Mouse (Mus musculus): Measurements from ENCODE around the gene Rhbg. TPM values are rescaled to one million over a fixed set of nuclear protein-coding genes. Genes with fewer than 3 reads are reported as not detected.
"Not testable (repeated sequence)": the region's sequence is repeated elsewhere in the genome, so short reads cannot be mapped to it uniquely, and the experiment has no call there.

The Rhbg gene
- polyA plus RNA-seq, 1 experiment from 2014 or later: 0.21 TPM

DNA sequence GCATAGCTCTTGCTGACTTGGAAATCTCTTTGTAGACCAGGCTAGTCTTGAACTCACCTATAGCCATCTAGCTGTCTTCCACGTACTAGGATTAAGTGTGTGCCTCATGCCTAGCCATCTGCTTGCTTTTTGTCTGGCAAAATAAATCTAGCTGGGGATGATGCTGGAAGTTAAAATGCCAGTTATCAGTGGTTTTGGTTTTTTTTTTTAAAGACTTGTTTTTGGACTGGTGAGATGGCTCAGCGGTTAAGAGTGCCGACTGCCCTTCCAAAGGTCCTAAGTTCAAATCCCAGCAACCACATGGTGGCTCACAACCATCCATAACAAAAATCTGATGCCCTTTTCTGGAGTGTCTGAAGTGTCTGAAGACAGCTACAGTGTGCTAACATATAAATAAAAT lies 17.4 kb upstream of the Rhbg start:
- H3K9ac ChIP-seq (replicated peaks; ENCODE audit: low read length): no peak overlapping the region
- no peak for ATAC-seq (ENCODE audit: low FRiP score, low TSS enrichment)
- H3K36me3 ChIP-seq (ENCODE audit: control insufficient read depth, insufficient read depth, low read length): no peaks in the 10 kb centered on the region
- no peaks in the 10 kb centered on the region for H3K27me3 ChIP-seq (ENCODE audit: control insufficient read depth, insufficient read depth, low read length)
- no peak overlapping the region for H3K27ac ChIP-seq (replicated peaks; ENCODE audit: low read depth, low read length)
- H3K4me2 ChIP-seq (ENCODE audit: low read length): no peak overlapping the region
- H3K4me1 ChIP-seq (ENCODE audit: control insufficient read depth, insufficient read depth, low read length): no peaks in the 10 kb centered on the region
- WGBS: 92% methylated on average over 3 of the region's 3 CpGs
- H3K4me3 ChIP-seq (replicated peaks; ENCODE audit: low read depth, low read length): no peak overlapping the region
- no peaks in the 10 kb centered on the region for H3K9me3 ChIP-seq (ENCODE audit: control insufficient read depth, low read length)
- DNase-seq: no peak

DNA sequence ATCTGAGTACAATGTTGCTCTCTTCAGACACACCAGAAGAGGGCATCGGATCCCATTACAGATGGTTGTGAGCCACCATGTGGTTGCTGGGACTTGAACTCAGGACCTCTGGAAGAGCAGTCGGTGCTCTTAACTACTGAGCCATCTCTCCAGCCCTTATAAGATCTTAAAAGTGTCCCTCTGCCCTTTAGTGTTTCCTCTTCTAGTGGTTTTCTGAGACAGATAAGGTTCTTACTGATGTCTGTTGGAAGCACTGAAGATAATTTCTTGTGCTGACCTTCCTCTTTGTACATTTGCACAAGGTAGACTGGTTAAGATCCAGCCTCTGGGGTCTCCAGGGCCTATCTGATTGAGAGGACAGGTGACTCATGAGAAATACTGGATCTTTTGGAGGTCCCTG lies 16.8 kb upstream of the Rhbg start:
- 89% methylated on average over 2 of the region's 2 CpGs for WGBS
- not testable (repeated sequence) for H3K4me1 ChIP-seq (ENCODE audit: control insufficient read depth, insufficient read depth, low read length); H3K27me3 ChIP-seq (ENCODE audit: control insufficient read depth, insufficient read depth, low read length); H3K4me3 ChIP-seq (replicated peaks; ENCODE audit: low read depth, low read length); H3K9me3 ChIP-seq (ENCODE audit: control insufficient read depth, low read length); H3K4me2 ChIP-seq (ENCODE audit: low read length); DNase-seq; H3K9ac ChIP-seq (replicated peaks; ENCODE audit: low read length); ATAC-seq (ENCODE audit: low FRiP score, low TSS enrichment); H3K27ac ChIP-seq (replicated peaks; ENCODE audit: low read depth, low read length); H3K36me3 ChIP-seq (ENCODE audit: control insufficient read depth, insufficient read depth, low read length)

DNA sequence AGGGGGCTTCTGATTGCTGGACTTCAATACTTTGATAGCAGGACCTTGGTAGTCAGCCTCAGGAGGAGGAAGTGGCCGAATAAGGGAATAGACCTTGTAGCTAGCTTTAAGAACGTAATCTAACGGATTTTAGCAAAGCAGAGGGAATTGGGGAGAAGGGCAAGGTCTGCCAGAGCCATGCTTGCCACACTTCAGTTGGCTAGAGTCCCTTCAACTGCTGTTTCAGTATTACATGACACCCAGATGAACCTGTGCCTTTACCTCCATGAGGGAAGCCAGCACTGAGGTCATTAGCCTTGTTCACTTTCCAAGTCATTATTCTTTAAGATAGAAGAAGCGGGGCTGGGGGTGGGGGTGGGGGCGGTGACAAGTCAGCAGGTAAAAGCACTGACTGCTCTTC lies 14.5 kb upstream of the Rhbg start:
- Histone ChIP-seq H3K9me3 (ENCODE audit: control insufficient read depth, low read length) (no peaks in the 10 kb centered on the region), H3K4me2 (ENCODE audit: low read length) (no peak overlapping the region), H3K9ac (replicated peaks; ENCODE audit: low read length) (no peak overlapping the region), H3K4me3 (replicated peaks; ENCODE audit: low read depth, low read length) (no peak overlapping the region), H3K27ac (replicated peaks; ENCODE audit: low read depth, low read length) (no peak overlapping the region), H3K27me3 (ENCODE audit: control insufficient read depth, insufficient read depth, low read length) (no peaks in the 10 kb centered on the region), H3K36me3 (ENCODE audit: control insufficient read depth, insufficient read depth, low read length) (no peaks in the 10 kb centered on the region), H3K4me1 (ENCODE audit: control insufficient read depth, insufficient read depth, low read length) (no peaks in the 10 kb centered on the region)
- ATAC-seq (ENCODE audit: low FRiP score, low TSS enrichment) (no peak), DNase-seq (no peak)
- 90% methylated on average over 5 of the region's 5 CpGs for WGBS

GRCm38 (mm10) chr3:88268014-88268413 lies 13.5 kb upstream of the Rhbg start:
- WGBS: 89% methylated on average over 6 of the region's 6 CpGs
- not testable (repeated sequence) for H3K4me1 ChIP-seq (ENCODE audit: control insufficient read depth, insufficient read depth, low read length); H3K9me3 ChIP-seq (ENCODE audit: control insufficient read depth, low read length); H3K36me3 ChIP-seq (ENCODE audit: control insufficient read depth, insufficient read depth, low read length); ATAC-seq (ENCODE audit: low FRiP score, low TSS enrichment); H3K4me2 ChIP-seq (ENCODE audit: low read length); H3K9ac ChIP-seq (replicated peaks; ENCODE audit: low read length); H3K27me3 ChIP-seq (ENCODE audit: control insufficient read depth, insufficient read depth, low read length); H3K27ac ChIP-seq (replicated peaks; ENCODE audit: low read depth, low read length); DNase-seq; H3K4me3 ChIP-seq (replicated peaks; ENCODE audit: low read depth, low read length)

DNA sequence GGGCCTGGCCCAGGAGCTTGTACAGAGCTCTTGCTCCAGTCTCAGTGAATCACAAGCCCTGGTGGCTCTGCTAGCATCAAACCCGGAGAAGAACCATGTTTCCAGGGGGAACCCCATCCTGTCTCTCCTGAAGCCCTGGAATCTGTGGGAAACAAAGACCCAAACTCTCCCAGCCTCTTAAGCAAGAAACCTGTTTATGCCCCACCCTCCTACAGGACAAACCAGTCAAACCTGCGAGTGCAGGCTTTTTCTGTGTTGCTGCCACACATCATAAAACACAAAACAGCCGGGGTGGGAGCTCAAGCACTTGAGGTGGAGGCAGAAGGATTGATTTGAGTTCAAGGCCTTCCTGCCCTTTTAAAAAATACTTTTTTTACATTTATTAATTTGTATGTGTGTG lies 7.8 kb upstream of the Rhbg start:
- DNase-seq (no peak), ATAC-seq (ENCODE audit: low FRiP score, low TSS enrichment) (no peak)
- Histone ChIP-seq H3K27me3 (ENCODE audit: control insufficient read depth, insufficient read depth, low read length) (no peaks in the 10 kb centered on the region), H3K4me3 (replicated peaks; ENCODE audit: low read depth, low read length) (no peak overlapping the region), H3K36me3 (ENCODE audit: control insufficient read depth, insufficient read depth, low read length) (no peaks in the 10 kb centered on the region), H3K4me1 (ENCODE audit: control insufficient read depth, insufficient read depth, low read length) (no peaks in the 10 kb centered on the region), H3K9ac (replicated peaks; ENCODE audit: low read length) (no peak overlapping the region), H3K9me3 (ENCODE audit: control insufficient read depth, low read length) (no peaks in the 10 kb centered on the region), H3K4me2 (ENCODE audit: low read length) (no peak overlapping the region), H3K27ac (replicated peaks; ENCODE audit: low read depth, low read length) (no peak overlapping the region)
- WGBS: 78% methylated on average over 3 of the region's 3 CpGs

GRCm38 (mm10) chr3:88256382-88256781 lies 1.9 kb upstream of the Rhbg start:
- no peak overlapping the region for H3K4me2 ChIP-seq (ENCODE audit: low read length)
- peaks cover 17% of the 10 kb centered on the region; the same call in 1 of the 2 replicates for H3K27me3 ChIP-seq (ENCODE audit: control insufficient read depth, insufficient read depth, low read length)
- DNase-seq (no peak), ATAC-seq (ENCODE audit: low FRiP score, low TSS enrichment) (no peak)
- peaks cover 5% of the 10 kb centered on the region; the same call in 1 of the 2 replicates for H3K4me1 ChIP-seq (ENCODE audit: control insufficient read depth, insufficient read depth, low read length)
- 78% methylated on average over 7 of the region's 7 CpGs for WGBS
- no peak overlapping the region for H3K27ac ChIP-seq (replicated peaks; ENCODE audit: low read depth, low read length)
- no peaks in the 10 kb centered on the region for H3K9me3 ChIP-seq (ENCODE audit: control insufficient read depth, low read length)
- H3K36me3 ChIP-seq (ENCODE audit: control insufficient read depth, insufficient read depth, low read length): no peaks in the 10 kb centered on the region
- H3K9ac ChIP-seq (replicated peaks; ENCODE audit: low read length): no peak overlapping the region
- no peak overlapping the region for H3K4me3 ChIP-seq (replicated peaks; ENCODE audit: low read depth, low read length)

GRCm38 (mm10) chr3:88255950-88256349 lies 1.4 kb upstream of the Rhbg start:
- no peak overlapping the region for H3K4me3 ChIP-seq (replicated peaks; ENCODE audit: low read depth, low read length)
- H3K27ac ChIP-seq (replicated peaks; ENCODE audit: low read depth, low read length): no peak overlapping the region
- H3K36me3 ChIP-seq (ENCODE audit: control insufficient read depth, insufficient read depth, low read length): no peaks in the 10 kb centered on the region
- H3K4me2 ChIP-seq (ENCODE audit: low read length): no peak overlapping the region
- no peak for ATAC-seq (ENCODE audit: low FRiP score, low TSS enrichment)
- peaks cover 17% of the 10 kb centered on the region; the same call in 1 of the 2 replicates for H3K27me3 ChIP-seq (ENCODE audit: control insufficient read depth, insufficient read depth, low read length)
- 81% methylated on average over 6 of the region's 6 CpGs for WGBS
- no peak for DNase-seq
- peaks cover 5% of the 10 kb centered on the region; the same call in 1 of the 2 replicates for H3K4me1 ChIP-seq (ENCODE audit: control insufficient read depth, insufficient read depth, low read length)
- no peak overlapping the region for H3K9ac ChIP-seq (replicated peaks; ENCODE audit: low read length)
- no peaks in the 10 kb centered on the region for H3K9me3 ChIP-seq (ENCODE audit: control insufficient read depth, low read length)

GRCm38 (mm10) chr3:88252739-88253138 lies 1.8 kb downstream of the Rhbg start:
- Histone ChIP-seq H3K4me3 (replicated peaks; ENCODE audit: low read depth, low read length) (no peak overlapping the region), H3K9me3 (ENCODE audit: control insufficient read depth, low read length) (no peaks in the 10 kb centered on the region), H3K4me1 (ENCODE audit: control insufficient read depth, insufficient read depth, low read length) (peaks cover 5% of the 10 kb centered on the region; the same call in 1 of the 2 replicates), H3K36me3 (ENCODE audit: control insufficient read depth, insufficient read depth, low read length) (no peaks in the 10 kb centered on the region), H3K27me3 (ENCODE audit: control insufficient read depth, insufficient read depth, low read length) (peaks cover 17% of the 10 kb centered on the region; the same call in 1 of the 2 replicates), H3K4me2 (ENCODE audit: low read length) (no peak overlapping the region), H3K9ac (replicated peaks; ENCODE audit: low read length) (no peak overlapping the region), H3K27ac (replicated peaks; ENCODE audit: low read depth, low read length) (no peak overlapping the region)
- DNase-seq: no peak
- ATAC-seq (ENCODE audit: low FRiP score, low TSS enrichment): no peak
- WGBS: 68% methylated on average over 6 of the region's 6 CpGs

DNA sequence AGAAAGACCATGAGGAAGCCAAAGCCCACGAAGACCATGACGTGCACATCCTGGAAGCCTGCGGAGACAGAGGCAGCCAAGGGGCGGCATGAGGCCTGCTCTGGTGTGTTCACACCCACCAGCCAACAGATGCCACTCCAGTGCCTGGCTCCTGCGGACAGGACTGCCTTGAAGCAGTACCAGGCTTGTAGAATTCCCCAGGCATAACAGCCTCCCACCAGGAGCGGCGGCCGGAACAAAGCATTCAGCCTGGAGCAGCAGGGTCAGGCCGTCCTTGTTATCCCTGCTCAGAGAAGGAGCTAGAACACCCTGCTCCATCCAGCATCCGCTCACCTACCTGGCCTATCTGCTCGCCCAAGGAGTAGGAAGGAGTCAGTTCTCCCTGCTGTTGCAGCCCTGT lies 6.1 kb downstream of the Rhbg start:
- no peaks in the 10 kb centered on the region for H3K4me1 ChIP-seq (ENCODE audit: control insufficient read depth, insufficient read depth, low read length)
- no peaks in the 10 kb centered on the region for H3K36me3 ChIP-seq (ENCODE audit: control insufficient read depth, insufficient read depth, low read length)
- 56% methylated on average over 11 of the region's 11 CpGs for WGBS
- DNase-seq (no peak), ATAC-seq (ENCODE audit: low FRiP score, low TSS enrichment) (no peak)
- H3K9ac ChIP-seq (replicated peaks; ENCODE audit: low read length): no peak overlapping the region
- H3K27ac ChIP-seq (replicated peaks; ENCODE audit: low read depth, low read length): no peak overlapping the region
- H3K4me2 ChIP-seq (ENCODE audit: low read length): no peak overlapping the region
- peaks cover 20% of the 10 kb centered on the region; the same call in 1 of the 2 replicates for H3K27me3 ChIP-seq (ENCODE audit: control insufficient read depth, insufficient read depth, low read length)
- no peaks in the 10 kb centered on the region for H3K9me3 ChIP-seq (ENCODE audit: control insufficient read depth, low read length)
- H3K4me3 ChIP-seq (replicated peaks; ENCODE audit: low read depth, low read length): no peak overlapping the region

Data from midbrain, embryonic 14.5 days (tissue).